Mouse (Mus musculus) midbrain, embryonic 13.5 days (tissue): ENCODE measurements around the gene Trim59. TPM values are rescaled to one million over a fixed set of nuclear protein-coding genes. Genes with fewer than 3 reads are reported as not detected.

ENCODE experiments used
- ATAC-seq: fragments of 200-750 bp; cut with Nextera tagmentation; 2 replicates; pipeline ENCODE4 v1.8.0; 2017; ENCODE audit warnings: mild to moderate bottlenecking, moderate TSS enrichment, moderate library complexity
- H3K27ac ChIP-seq: fragments of 300-500 bp; sonication (generic); 2 replicates; pipeline ENCODE4 v1.5.1; 2015; ENCODE audit warnings: inconsistent platforms, mild to moderate bottlenecking, moderate library complexity
- H3K27me3 ChIP-seq: fragments of 300-500 bp; sonication (generic); 2 replicates; pipeline ENCODE4 v1.6.1; 2015; ENCODE audit warnings: mild to moderate bottlenecking, inconsistent platforms
- H3K36me3 ChIP-seq: fragments of 300-500 bp; sonication (generic); 2 replicates; pipeline ENCODE4 v1.6.1; 2015; ENCODE audit warnings: mild to moderate bottlenecking, inconsistent platforms
- H3K4me1 ChIP-seq: fragments of 300-500 bp; sonication (generic); replicated peaks from 2 replicates; pipeline ENCODE4 v1.6.1; 2015; ENCODE audit warnings: inconsistent platforms
- H3K4me2 ChIP-seq: fragments of 300-500 bp; sonication (generic); replicated peaks from 2 replicates; pipeline ENCODE4 v1.6.1; 2015; ENCODE audit warnings: moderate library complexity, mild to moderate bottlenecking, inconsistent platforms
- H3K4me3 ChIP-seq: fragments of 300-500 bp; sonication (generic); replicated peaks from 2 replicates; pipeline ENCODE4 v1.5.1; 2015; ENCODE audit warnings: mild to moderate bottlenecking, inconsistent platforms
- H3K9ac ChIP-seq: fragments of 300-500 bp; sonication (generic); replicated peaks from 2 replicates; pipeline ENCODE4 v1.6.1; 2015; ENCODE audit warnings: mild to moderate bottlenecking, inconsistent platforms
- H3K9me3 ChIP-seq: fragments of 300-500 bp; sonication (generic); 2 replicates; pipeline ENCODE4 v1.6.1; 2016; ENCODE audit warnings: mild to moderate bottlenecking, inconsistent platforms
- WGBS: fragments of 180-500 bp; shearing (Covaris S2); methylation state at CpG from one replicate; pipeline ENCODE4 v1.1.7; 2015; 5-methylcytosine and 5-hydroxymethylcytosine counted together
- polyA plus RNA-seq: library from polyadenylated mRNA; unstranded; fragments of >200 nt; fragmentation: Nextera tagmentation; extraction: Ambion mirVana; gene quantifications from 2 replicates; pipeline ENCODE4 v1.2.1, GENCODE M21; 2015

Gene Trim59
- polyA plus RNA-seq, result 77.0 and 80.6 TPM in 2 replicates

- peak; percentile 98 for ATAC-seq
- WGBS, result under 1% methylated on average over 43 of the region's 80 CpGs
- Histone ChIP-seq H3K36me3 (peaks cover 10% of the 10 kb centered on the region), H3K9me3 (no peaks in the 10 kb centered on the region), H3K4me3 (peak within 1 kb of the TSS; percentile 93), H3K27ac (peak within 1 kb of the TSS; percentile 96), H3K27me3 (peaks cover 6% of the 10 kb centered on the region), H3K4me1 (peaks cover 31% of the 10 kb centered on the region), H3K9ac (peak within 1 kb of the TSS; percentile 88), H3K4me2 (peak within 1 kb of the TSS; percentile 76)
Observed at GRCm38 (mm10) chr3:69044645-69045399, at the start of gene Trim59. Gene Trim59 (minus strand): TSS chr3:69044755.

- 49% methylated on average over 1 of the region's 1 CpGs for WGBS
- Histone ChIP-seq H3K27ac (no peak overlapping the region), H3K4me3 (no peak overlapping the region), H3K4me2 (no peak overlapping the region), H3K9me3 (no peaks in the 10 kb centered on the region), H3K9ac (no peak overlapping the region), H3K4me1 (no peaks in the 10 kb centered on the region), H3K36me3 (no peaks in the 10 kb centered on the region), H3K27me3 (no peaks in the 10 kb centered on the region)
- ATAC-seq, result 0 out of 2 replicates have a peak, but pooled peaks have one; percentile 24
Observed at GRCm38 (mm10) chr3:69064005-69064404, 19.4 kb upstream of the Trim59 start.

DNA sequence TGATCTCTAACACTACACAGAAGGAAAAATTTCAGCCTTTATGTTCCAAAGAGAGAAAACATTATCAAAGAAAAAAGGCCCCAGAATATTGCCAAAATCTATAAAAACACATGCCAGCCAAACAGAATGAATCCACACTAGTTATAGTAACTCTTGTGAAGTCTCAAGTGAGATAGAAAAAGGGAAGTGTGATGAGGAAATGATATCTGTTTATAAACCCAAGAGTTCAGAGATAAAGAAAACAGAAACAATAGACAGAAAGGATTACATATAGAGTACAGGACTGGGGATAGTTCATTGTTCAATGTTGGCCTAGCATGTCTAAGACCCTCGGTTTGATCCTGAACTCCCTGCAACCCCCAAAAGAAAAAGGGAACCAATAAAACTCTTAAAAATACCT, 18.2 kb upstream of the Trim59 start:
- H3K9ac ChIP-seq, result no peak overlapping the region
- H3K27me3 ChIP-seq, result no peaks in the 10 kb centered on the region
- H3K9me3 ChIP-seq, result no peaks in the 10 kb centered on the region
- H3K4me1 ChIP-seq, result no peaks in the 10 kb centered on the region
- H3K4me3 ChIP-seq, result no peak overlapping the region
- no peak overlapping the region for H3K4me2 ChIP-seq
- no peak overlapping the region for H3K27ac ChIP-seq
- H3K36me3 ChIP-seq, result no peaks in the 10 kb centered on the region
- 75% methylated on average over 1 of the region's 1 CpGs for WGBS
- no peak for ATAC-seq

- Histone ChIP-seq H3K27ac (no peak overlapping the region), H3K9ac (no peak overlapping the region), H3K36me3 (no peaks in the 10 kb centered on the region), H3K4me1 (no peaks in the 10 kb centered on the region), H3K27me3 (no peaks in the 10 kb centered on the region), H3K9me3 (no peaks in the 10 kb centered on the region), H3K4me3 (no peak overlapping the region), H3K4me2 (no peak overlapping the region)
- 96% methylated on average over 4 of the region's 4 CpGs for WGBS
- ATAC-seq, result no peak
Observed at GRCm38 (mm10) chr3:69060672-69061071, 16.1 kb upstream of the Trim59 start.

DNA sequence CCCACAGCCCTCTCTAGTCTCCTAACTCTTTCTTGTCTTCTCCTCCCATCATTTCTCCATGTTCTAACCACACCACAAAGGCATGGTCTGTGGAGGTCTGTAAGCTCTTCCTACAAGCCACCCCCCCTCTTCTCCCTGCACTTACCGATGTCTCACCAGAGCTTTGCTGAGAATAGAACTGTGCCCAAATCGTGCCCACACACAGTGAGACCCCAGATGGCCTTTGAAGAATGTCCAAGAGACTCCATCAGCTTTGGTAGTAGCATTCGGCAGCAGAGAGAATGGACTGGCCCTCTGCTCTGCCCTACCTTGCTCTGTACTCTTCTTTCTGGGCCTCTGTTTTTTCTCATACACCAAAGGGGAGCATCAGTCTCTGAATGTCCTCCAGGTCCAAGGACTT, 11.3 kb upstream of the Trim59 start:
- no peak overlapping the region for H3K9ac ChIP-seq
- no peaks in the 10 kb centered on the region for H3K9me3 ChIP-seq
- no peak overlapping the region for H3K4me2 ChIP-seq
- no peak for ATAC-seq
- no peaks in the 10 kb centered on the region for H3K4me1 ChIP-seq
- no peaks in the 10 kb centered on the region for H3K27me3 ChIP-seq
- H3K27ac ChIP-seq, result no peak overlapping the region
- H3K36me3 ChIP-seq, result no peaks in the 10 kb centered on the region
- no peak overlapping the region for H3K4me3 ChIP-seq
- WGBS, result 91% methylated on average over 3 of the region's 3 CpGs

GRCm38 (mm10) chr3:69054760-69055432, 10.3 kb upstream of the Trim59 start:
- Histone ChIP-seq H3K4me3 (no peak overlapping the region), H3K9me3 (no peaks in the 10 kb centered on the region), H3K27ac (no peak overlapping the region), H3K4me2 (no peak overlapping the region), H3K27me3 (no peaks in the 10 kb centered on the region), H3K9ac (no peak overlapping the region), H3K36me3 (no peaks in the 10 kb centered on the region), H3K4me1 (no peaks in the 10 kb centered on the region)
- no peak for ATAC-seq
- WGBS, result 87% methylated on average over 7 of the region's 7 CpGs

DNA sequence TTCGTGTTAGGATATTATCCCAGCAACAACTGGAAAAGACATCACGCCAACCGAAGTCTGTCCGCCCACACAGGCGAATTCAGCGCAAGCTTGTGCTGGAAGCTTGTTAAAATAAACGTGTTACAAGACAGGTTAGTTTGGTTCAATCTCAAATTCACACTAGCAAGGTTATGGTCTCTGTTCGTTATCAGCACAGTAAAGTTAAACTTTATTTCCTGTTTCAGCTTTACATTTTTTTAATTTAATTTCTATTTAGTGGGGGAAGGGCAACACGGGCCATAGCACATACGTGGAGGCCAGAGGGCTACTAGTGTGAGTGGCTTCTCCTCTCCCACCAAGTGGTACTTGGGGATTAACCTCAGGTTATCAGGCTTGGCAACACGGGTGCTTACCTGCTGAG, 7.3 kb upstream of the Trim59 start:
- H3K9ac ChIP-seq, result no peak overlapping the region
- H3K4me3 ChIP-seq, result no peak overlapping the region
- peaks cover under 1% of the 10 kb centered on the region for H3K27me3 ChIP-seq
- H3K27ac ChIP-seq, result no peak overlapping the region
- H3K9me3 ChIP-seq, result no peaks in the 10 kb centered on the region
- H3K36me3 ChIP-seq, result no peaks in the 10 kb centered on the region
- 94% methylated on average over 11 of the region's 11 CpGs for WGBS
- H3K4me2 ChIP-seq, result no peak overlapping the region
- no peak for ATAC-seq
- H3K4me1 ChIP-seq, result no peaks in the 10 kb centered on the region

DNA sequence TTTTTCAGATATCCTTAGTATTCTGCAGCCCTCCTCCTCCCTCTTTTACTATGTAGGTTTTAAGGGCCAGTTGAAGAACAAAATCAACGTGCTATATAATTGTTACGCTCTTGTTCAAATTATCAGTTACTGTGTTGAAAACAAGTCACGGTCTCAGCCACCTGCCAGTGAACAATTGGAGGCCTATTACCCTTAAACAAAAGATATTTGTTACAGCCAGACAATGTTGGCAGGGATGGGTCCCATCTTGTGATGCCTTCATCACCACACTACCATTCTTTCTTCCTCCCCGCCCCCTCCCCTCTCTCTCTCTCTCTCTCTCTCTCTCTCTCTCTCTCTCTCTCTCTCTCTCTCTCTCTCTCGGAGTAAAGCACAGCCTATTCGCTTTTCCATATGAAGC, 4.5 kb upstream of the Trim59 start:
- no peak for ATAC-seq
- H3K9ac ChIP-seq, result no peak overlapping the region
- no peak overlapping the region for H3K27ac ChIP-seq
- H3K9me3 ChIP-seq, result no peaks in the 10 kb centered on the region
- peaks cover 8% of the 10 kb centered on the region for H3K4me1 ChIP-seq
- 77% methylated on average over 6 of the region's 6 CpGs for WGBS
- no peak overlapping the region for H3K4me3 ChIP-seq
- H3K4me2 ChIP-seq, result no peak overlapping the region
- no peaks in the 10 kb centered on the region for H3K36me3 ChIP-seq
- peaks cover 6% of the 10 kb centered on the region for H3K27me3 ChIP-seq

DNA sequence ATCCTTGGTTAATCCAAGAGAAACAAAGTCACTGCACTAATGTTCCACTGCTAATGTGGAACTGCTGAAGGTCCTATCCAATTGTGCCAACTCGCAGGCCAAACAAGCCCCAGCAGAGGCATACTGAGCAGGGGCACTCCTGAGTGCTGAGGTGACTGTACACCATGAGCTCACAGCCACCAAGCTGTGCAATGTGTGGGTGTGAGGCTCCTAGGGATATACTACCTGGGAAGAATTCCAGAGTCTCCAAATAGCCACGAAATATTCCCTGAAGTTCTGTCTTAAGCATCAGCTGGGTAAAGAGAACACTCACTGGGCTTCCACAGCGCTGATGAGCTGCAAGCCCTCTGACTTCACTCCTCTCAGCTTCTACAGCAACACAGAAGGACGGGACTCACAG, 3.1 kb upstream of the Trim59 start:
- Histone ChIP-seq H3K9me3 (no peaks in the 10 kb centered on the region), H3K27me3 (peaks cover 6% of the 10 kb centered on the region), H3K4me3 (no peak overlapping the region), H3K4me1 (peaks cover 17% of the 10 kb centered on the region), H3K9ac (no peak overlapping the region), H3K36me3 (no peaks in the 10 kb centered on the region), H3K4me2 (no peak overlapping the region), H3K27ac (no peak overlapping the region)
- WGBS, result 81% methylated on average over 4 of the region's 4 CpGs
- no peak for ATAC-seq

- no peaks in the 10 kb centered on the region for H3K9me3 ChIP-seq
Observed at GRCm38 (mm10) chr3:69046509-69046908, 2.0 kb upstream of the Trim59 start.

DNA sequence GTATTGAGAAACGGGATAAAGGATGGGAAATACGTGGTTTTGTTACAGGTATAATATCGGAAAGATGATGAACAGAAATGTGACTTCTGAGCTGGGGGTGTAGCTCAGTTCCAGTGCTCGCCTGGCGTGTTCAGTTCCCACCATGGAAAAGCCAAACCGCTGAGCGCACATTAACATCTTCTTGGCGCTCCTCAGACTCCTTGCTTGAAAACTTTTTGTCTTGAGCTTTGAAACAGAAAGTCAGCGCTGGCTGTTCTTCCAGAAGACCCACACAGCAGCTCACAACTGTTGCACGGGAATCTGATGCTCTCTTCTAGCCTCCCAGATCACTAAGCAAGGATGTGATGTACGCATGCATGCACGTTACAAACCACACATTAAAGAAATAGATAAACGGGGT, 1.2 kb upstream of the Trim59 start:
- Histone ChIP-seq H3K4me3 (peak overlapping the region; percentile 93), H3K27me3 (peaks cover 6% of the 10 kb centered on the region), H3K9me3 (no peaks in the 10 kb centered on the region), H3K9ac (peak overlapping the region; percentile 88; the same call in 1 of the 2 replicates), H3K36me3 (0 out of 2 replicates have a peak, but pooled peaks cover 3% of the 10 kb centered on the region), H3K27ac (peak overlapping the region; percentile 96; the same call in 1 of the 2 replicates), H3K4me1 (peaks cover 29% of the 10 kb centered on the region), H3K4me2 (peak overlapping the region; percentile 76)
- 21% methylated on average over 13 of the region's 13 CpGs for WGBS
- ATAC-seq, result no peak

More at GRCm38 (mm10) chr3:69046509-69046908, 2.0 kb upstream of the Trim59 start:
- no peak overlapping the region for H3K27ac ChIP-seq
- 78% methylated on average over 4 of the region's 4 CpGs for WGBS
- H3K27me3 ChIP-seq, result peaks cover 6% of the 10 kb centered on the region
- H3K4me1 ChIP-seq, result peaks cover 22% of the 10 kb centered on the region
- no peak for ATAC-seq
- no peak overlapping the region for H3K4me2 ChIP-seq
- H3K4me3 ChIP-seq, result no peak overlapping the region
- H3K36me3 ChIP-seq, result no peaks in the 10 kb centered on the region
- no peak overlapping the region for H3K9ac ChIP-seq

DNA sequence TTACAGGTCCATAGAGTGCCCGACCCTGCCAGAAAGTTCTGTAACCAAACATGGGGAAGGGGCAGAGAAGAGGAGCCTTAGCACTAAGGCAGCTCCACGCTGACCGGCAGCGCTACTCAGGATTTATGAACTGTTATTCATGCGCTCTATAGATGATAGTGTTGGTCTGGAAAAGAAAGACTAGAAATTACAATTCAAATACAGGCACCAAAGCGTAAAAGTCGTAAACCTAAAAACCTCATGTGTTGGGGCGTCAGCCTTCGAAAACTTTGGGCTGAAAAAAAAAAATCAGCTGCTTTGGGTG, 797 bp upstream of the Trim59 start:
- H3K4me3 ChIP-seq, result peak overlapping the region; percentile 93
- peak overlapping the region; percentile 76 for H3K4me2 ChIP-seq
- peak overlapping the region; percentile 96 for H3K27ac ChIP-seq
- no peaks in the 10 kb centered on the region for H3K9me3 ChIP-seq
- peaks cover 31% of the 10 kb centered on the region for H3K4me1 ChIP-seq
- peaks cover 6% of the 10 kb centered on the region for H3K27me3 ChIP-seq
- peak overlapping the region; percentile 88 for H3K9ac ChIP-seq
- peak; percentile 43 for ATAC-seq
- WGBS, result 7% methylated on average over 9 of the region's 9 CpGs
- peaks cover 6% of the 10 kb centered on the region for H3K36me3 ChIP-seq
